ENCODE assay signal across 16 mouse cellular contexts in the genomic region with DNA sequence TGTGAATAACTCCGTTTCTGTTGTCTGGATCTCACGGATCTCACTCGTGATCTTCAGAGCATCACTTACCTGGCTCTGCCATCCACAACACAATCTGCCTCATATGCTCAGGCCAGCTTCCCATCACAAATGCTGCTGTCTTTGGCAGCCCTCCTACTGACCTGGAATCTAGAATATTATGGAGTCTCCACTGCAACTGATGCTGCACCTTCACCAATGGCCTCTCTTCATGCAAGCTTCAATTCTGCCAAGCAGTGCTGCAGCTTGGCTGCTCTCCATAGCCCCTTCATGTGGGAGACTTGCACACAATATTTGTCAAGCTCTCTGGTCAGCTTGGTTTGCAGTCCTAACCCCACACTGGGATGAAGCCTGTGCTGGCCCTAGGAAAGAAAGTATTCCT.
"Had no signal": no experiment of that assay in that cellular context is flagged by ENCODE, and none has a peak within 500 bp of the region (broad histone marks: within the 10 kb centered on the region; RNA-seq: fewer than 3 reads in every experiment).

No protein-coding gene starts in this region.

- DNase-seq: heart, postnatal 10 days; heart, postnatal 14 days; heart, postnatal 36 days; heart, postnatal 4 days; kidney, adult 11 months; kidney, adult 18-20 months; kidney, adult 2 months; kidney, adult 8-10 months; kidney, adult 9 months; kidney, postnatal 10 days; kidney, postnatal 14 days; kidney, postnatal 25 days; kidney, postnatal 36 days; kidney, postnatal 4 days; layer of hippocampus, adult 9-11 months; layer of hippocampus, postnatal 36 days had no signal
